Mouse (Mus musculus) stomach, embryonic 16.5 days (tissue): ENCODE measurements at regions not wholly inside any gene's neighbourhood (a gene's known extent, or its start where the extent isn't known, plus 50 kb on each side); places are given as distances from the start of the nearest gene placed in this dataset.

Source experiments
- ATAC-seq: fragments of 200-750 bp; cut with Nextera tagmentation; 2 replicates; pipeline ENCODE4 v1.8.0; 2017; ENCODE audit warnings: moderate number of reproducible peaks, moderate TSS enrichment; ENCODE audit not compliant: insufficient read depth, low FRiP score
- H3K27ac ChIP-seq: fragments of 300-500 bp; sonication (generic); 2 replicates; pipeline ENCODE4 v1.5.1; 2014; ENCODE audit warnings: low read length
- H3K27me3 ChIP-seq: fragments of 300-500 bp; sonication (generic); 2 replicates; pipeline ENCODE4 v1.6.1; 2014; ENCODE audit warnings: low read length, control low read depth, mixed read lengths; ENCODE audit not compliant: control insufficient read depth, insufficient read depth
- H3K36me3 ChIP-seq: fragments of 300-500 bp; sonication (generic); 2 replicates; pipeline ENCODE4 v1.6.1; 2014; ENCODE audit warnings: low read length; ENCODE audit not compliant: control insufficient read depth, insufficient read depth
- H3K4me1 ChIP-seq: fragments of 300-500 bp; sonication (generic); 2 replicates; pipeline ENCODE4 v1.6.1; 2014; ENCODE audit warnings: low read length, control low read depth, mixed read lengths; ENCODE audit not compliant: control insufficient read depth, insufficient read depth
- H3K4me2 ChIP-seq: fragments of 300-500 bp; sonication (generic); 2 replicates; pipeline ENCODE4 v1.6.1; 2014; ENCODE audit warnings: low read depth, low read length, mixed read lengths
- H3K4me3 ChIP-seq: fragments of 300-500 bp; sonication (generic); replicated peaks from 2 replicates; pipeline ENCODE4 v1.5.1; 2014; ENCODE audit warnings: mild to moderate bottlenecking, low read length
- H3K9ac ChIP-seq: fragments of 300-500 bp; sonication (generic); 2 replicates; pipeline ENCODE4 v1.6.1; 2014; ENCODE audit warnings: low read length
- H3K9me3 ChIP-seq: fragments of 300-500 bp; sonication (generic); replicated peaks from 2 replicates; pipeline ENCODE4 v1.6.1; 2016; ENCODE audit warnings: low read length, control low read depth; ENCODE audit not compliant: control insufficient read depth
- WGBS: fragments of 180-500 bp; shearing (Covaris S2); extraction: QIAGEN DNeasy Blood & Tissue Kit; methylation state at CpG from one replicate; pipeline ENCODE4 v1.1.7; 2014; 5-methylcytosine and 5-hydroxymethylcytosine counted together

DNA sequence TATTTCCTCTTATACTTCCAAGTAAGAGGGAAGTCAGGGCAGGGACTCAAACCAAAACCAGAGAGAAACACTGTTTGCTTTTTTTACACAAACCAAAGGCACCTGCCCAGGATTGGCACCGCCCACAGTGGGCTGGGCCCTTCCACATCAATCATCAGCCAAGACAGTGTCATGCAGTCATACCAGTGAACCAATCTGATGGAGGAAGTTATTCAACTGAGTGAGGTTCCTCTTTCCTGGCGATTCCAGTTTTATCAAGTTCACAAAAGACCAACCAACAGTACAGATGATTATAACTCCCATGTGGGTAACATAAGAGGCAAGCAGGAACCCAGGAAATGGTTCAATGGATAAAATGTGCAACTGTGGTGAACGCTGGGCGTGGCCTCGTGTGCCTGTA lies 254.6 kb upstream of the Hs6st1 start:
- Histone ChIP-seq H3K36me3 (no peaks in the 10 kb centered on the region), H3K9ac (no peak overlapping the region), H3K4me3 (no peak overlapping the region), H3K4me2 (no peak overlapping the region), H3K9me3 (no peaks in the 10 kb centered on the region), H3K27ac (no peak overlapping the region), H3K27me3 (no peaks in the 10 kb centered on the region), H3K4me1 (0 out of 2 replicates have a peak, but pooled peaks cover 3% of the 10 kb centered on the region)
- 76% methylated on average over 5 of the region's 5 CpGs for WGBS
- ATAC-seq = peak; percentile 67; the same call in 1 of the 2 replicates

DNA sequence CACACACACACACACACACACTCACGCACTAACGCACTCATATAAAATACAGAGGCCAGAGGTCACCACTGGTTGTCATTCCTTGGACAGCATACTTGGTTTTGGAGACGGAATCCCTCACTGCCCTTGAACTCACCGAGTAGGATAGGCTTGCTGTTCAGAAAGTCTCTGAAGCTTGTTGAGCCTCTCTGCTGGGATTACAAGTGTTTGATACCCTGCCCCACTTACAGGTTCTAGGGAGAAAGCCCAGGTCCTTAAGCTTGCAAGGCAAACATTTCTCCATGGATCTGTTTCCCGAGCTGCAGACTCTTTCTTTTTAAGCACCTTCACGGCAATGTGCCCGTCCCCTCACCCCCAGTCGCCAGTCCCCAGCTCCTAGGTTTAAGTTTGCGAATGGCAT lies 254.0 kb upstream of the Hs6st1 start:
- H3K27ac ChIP-seq = no peak overlapping the region
- no peaks in the 10 kb centered on the region for H3K9me3 ChIP-seq
- ATAC-seq = no peak
- 79% methylated on average over 9 of the region's 9 CpGs for WGBS
- H3K27me3 ChIP-seq = no peaks in the 10 kb centered on the region
- no peak overlapping the region for H3K4me2 ChIP-seq
- no peak overlapping the region for H3K4me3 ChIP-seq
- H3K4me1 ChIP-seq = 0 out of 2 replicates have a peak, but pooled peaks cover 3% of the 10 kb centered on the region
- no peak overlapping the region for H3K9ac ChIP-seq
- H3K36me3 ChIP-seq = no peaks in the 10 kb centered on the region

DNA sequence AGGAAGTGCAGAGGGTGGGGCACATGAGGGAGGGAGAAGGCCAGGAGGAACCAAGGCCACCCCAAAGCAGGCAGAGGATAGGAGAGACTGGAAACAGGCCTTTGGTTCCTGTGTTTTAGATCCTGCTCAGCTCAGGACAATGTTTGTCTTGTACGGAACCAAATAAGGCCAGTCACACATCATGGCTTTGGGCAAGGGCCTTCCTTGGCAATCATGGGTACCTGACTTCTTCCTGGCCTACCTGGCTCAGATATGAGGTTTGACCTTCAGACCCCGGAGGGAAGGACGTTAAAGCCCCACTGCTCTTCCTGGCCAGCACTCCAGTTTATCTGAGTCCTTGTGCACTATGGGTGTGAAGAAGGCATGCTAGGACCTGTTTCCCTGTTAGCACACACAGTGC lies 253.4 kb upstream of the Hs6st1 start:
- 65% methylated on average over 3 of the region's 3 CpGs for WGBS
- no peak overlapping the region for H3K4me3 ChIP-seq
- H3K27ac ChIP-seq = no peak overlapping the region
- H3K9me3 ChIP-seq = no peaks in the 10 kb centered on the region
- no peaks in the 10 kb centered on the region for H3K27me3 ChIP-seq
- 0 out of 2 replicates have a peak, but pooled peaks cover 3% of the 10 kb centered on the region for H3K4me1 ChIP-seq
- H3K36me3 ChIP-seq = no peaks in the 10 kb centered on the region
- no peak overlapping the region for H3K4me2 ChIP-seq
- no peak for ATAC-seq
- H3K9ac ChIP-seq = no peak overlapping the region

DNA sequence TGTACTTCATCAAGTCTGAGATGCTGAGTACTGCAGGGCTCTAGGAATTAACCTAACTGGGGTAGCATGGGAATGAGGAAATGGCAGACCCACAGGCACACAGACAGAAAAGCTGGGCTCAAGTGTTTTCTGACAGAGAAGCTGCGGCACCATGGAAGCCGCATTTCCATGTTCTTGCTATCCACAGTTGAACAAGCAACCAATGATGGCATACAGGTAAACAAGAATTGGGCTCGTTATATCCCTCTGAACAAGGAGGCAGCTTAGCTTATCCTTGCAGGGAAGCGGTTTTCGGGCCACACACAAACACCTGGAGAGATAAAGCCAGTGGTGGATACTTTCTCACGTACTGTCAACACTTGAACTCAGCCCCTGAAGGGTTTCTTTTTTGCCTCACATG lies 246.4 kb upstream of the Hs6st1 start:
- H3K4me1 ChIP-seq = no peaks in the 10 kb centered on the region
- no peak overlapping the region for H3K4me3 ChIP-seq
- H3K9me3 ChIP-seq = no peaks in the 10 kb centered on the region
- ATAC-seq = no peak
- WGBS = 88% methylated on average over 6 of the region's 6 CpGs
- no peak overlapping the region for H3K27ac ChIP-seq
- H3K27me3 ChIP-seq = no peaks in the 10 kb centered on the region
- H3K4me2 ChIP-seq = no peak overlapping the region
- H3K9ac ChIP-seq = no peak overlapping the region
- no peaks in the 10 kb centered on the region for H3K36me3 ChIP-seq

DNA sequence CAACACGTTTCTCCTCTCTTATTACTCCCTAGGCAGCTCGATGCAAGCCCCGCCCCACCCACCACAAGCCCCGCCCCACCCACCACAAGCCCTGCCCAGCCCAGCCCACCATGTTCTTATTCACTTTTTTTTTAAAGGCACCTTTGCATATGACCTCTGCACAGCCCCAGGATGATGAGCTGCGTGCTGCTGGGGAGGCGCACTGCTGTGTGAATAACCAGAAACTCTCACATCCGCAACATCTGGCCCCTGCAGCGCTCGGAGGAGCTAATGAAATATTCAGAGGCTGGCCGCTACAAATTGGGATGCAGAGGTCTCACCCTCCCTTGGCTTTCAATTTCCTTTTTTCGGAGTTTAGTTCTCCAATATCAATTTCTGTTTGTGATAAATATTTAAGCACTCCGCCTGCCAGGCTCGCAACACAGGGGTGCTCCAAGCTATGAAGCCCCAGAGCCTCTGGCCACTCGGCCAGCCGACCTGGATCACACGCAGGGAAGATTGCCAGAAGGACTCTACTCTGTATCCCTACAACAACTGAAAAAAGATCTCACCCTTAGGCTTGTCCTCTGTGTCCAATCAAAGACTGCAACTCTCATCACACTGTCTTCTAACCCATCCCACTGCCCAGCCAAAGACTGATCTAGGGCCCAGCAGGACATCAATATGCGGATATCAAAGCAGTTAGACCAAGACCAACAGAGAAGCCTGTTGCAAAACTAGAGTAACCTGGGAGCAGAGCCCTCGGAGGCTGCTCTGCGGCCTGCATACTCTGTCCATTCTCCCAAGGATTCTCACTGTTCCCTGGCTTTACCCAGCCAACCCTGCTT lies 245.6 kb upstream of the Hs6st1 start:
- H3K9me3 ChIP-seq = no peaks in the 10 kb centered on the region
- no peak overlapping the region for H3K9ac ChIP-seq
- H3K4me3 ChIP-seq = no peak overlapping the region
- H3K27ac ChIP-seq = no peak overlapping the region
- H3K4me1 ChIP-seq = no peaks in the 10 kb centered on the region
- no peak overlapping the region for H3K4me2 ChIP-seq
- H3K36me3 ChIP-seq = no peaks in the 10 kb centered on the region
- no peak for ATAC-seq
- WGBS = 60% methylated on average over 19 of the region's 19 CpGs
- H3K27me3 ChIP-seq = no peaks in the 10 kb centered on the region

DNA sequence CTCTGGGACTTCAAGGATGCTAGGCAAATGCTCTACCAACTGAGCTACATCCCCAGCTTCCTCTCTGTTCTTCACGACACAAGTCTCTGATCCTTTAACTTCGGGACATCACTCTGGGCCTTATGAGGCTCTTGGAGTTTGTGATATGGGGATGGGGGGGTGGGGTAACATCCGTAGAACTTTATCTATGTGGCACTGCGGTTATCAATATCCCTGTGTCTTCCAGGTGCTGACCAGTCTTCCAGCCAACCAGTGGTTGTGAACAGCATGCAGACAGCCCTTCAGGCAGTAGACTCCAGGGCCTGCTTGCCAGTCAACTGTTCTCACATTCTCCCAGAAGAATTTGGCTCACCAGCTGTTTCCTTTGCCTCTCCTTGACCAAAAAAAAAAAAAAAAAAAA lies 244.7 kb upstream of the Hs6st1 start:
- no peak overlapping the region for H3K4me2 ChIP-seq
- H3K4me1 ChIP-seq = no peaks in the 10 kb centered on the region
- WGBS = 83% methylated on average over 4 of the region's 4 CpGs
- H3K27me3 ChIP-seq = no peaks in the 10 kb centered on the region
- H3K27ac ChIP-seq = no peak overlapping the region
- no peak for ATAC-seq
- no peaks in the 10 kb centered on the region for H3K36me3 ChIP-seq
- no peaks in the 10 kb centered on the region for H3K9me3 ChIP-seq
- H3K9ac ChIP-seq = no peak overlapping the region
- H3K4me3 ChIP-seq = no peak overlapping the region

DNA sequence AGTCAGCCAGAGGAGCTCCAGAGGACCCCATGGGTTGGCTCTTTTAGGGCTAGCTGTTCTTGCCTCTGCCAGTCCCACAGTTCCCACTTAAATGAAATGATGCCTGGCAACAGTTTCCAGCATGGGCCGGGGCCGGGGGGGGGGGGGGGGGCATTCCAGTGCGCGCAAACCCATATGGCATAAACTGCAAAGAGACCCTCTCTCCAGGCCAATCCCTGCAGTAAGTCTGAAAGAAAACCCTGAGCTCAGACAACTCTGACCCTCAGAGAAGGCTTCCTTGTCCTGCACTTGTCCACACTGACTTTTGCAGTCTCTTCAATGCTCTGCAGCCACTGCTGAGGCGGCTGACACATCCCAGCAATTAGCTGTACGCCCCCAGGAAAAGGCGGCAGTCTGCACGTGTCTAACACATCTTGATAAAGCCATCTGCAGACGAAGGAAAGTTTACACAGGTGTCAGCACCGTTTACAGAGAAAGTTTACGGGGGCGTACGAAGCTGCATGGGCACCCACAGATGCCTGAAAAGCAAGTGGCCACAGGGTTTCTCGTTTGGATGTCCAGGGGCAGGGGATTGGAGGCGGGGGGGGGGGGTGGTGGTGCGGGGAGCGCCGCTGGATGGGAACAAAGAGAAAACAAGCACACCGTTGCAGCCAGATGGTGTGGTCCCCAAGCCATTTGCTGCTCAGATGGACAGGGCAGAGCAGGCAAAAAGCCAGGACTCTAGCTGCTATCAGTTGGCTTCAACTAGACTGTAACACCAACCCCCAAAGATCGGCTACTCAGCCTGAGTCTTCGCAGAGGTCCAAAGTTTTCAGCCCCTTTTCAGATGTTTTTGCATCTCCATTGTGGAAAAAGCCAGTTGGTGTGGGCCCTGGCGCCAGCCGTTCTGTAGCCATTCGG lies 244.0 kb upstream of the Hs6st1 start:
- WGBS = 36% methylated on average over 24 of the region's 24 CpGs
- no peak overlapping the region for H3K9ac ChIP-seq
- H3K4me3 ChIP-seq = no peak overlapping the region
- H3K4me1 ChIP-seq = no peaks in the 10 kb centered on the region
- no peak overlapping the region for H3K27ac ChIP-seq
- H3K9me3 ChIP-seq = no peaks in the 10 kb centered on the region
- no peak overlapping the region for H3K4me2 ChIP-seq
- no peak; the same call in 1 of the 2 replicates for ATAC-seq
- H3K36me3 ChIP-seq = no peaks in the 10 kb centered on the region
- no peaks in the 10 kb centered on the region for H3K27me3 ChIP-seq

DNA sequence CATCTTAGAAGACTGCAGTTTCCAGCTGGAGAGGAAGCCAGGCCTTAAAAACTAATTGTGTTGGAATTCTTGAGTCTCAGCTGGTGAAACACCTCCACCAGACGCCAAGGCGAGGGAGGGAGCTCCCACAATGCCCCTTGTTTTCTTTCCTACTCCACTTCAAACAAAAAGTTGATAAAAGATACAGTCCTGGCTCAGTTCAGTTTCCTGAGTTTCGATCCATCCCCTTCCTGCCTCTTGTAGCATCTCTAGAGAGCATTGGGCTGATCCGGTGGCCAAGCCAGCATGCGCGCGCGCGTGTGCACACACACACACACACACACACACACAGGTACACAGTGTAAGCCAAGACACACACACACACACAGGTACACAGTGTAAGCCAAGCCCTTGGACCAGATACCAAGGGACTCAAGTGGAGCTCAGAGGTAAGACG lies 242.7 kb upstream of the Hs6st1 start:
- Histone ChIP-seq H3K36me3 (no peaks in the 10 kb centered on the region), H3K9me3 (no peaks in the 10 kb centered on the region), H3K27me3 (no peaks in the 10 kb centered on the region), H3K4me1 (no peaks in the 10 kb centered on the region), H3K4me2 (no peak overlapping the region), H3K27ac (no peak overlapping the region), H3K9ac (no peak overlapping the region), H3K4me3 (no peak overlapping the region)
- no peak for ATAC-seq
- WGBS = 65% methylated on average over 10 of the region's 10 CpGs

DNA sequence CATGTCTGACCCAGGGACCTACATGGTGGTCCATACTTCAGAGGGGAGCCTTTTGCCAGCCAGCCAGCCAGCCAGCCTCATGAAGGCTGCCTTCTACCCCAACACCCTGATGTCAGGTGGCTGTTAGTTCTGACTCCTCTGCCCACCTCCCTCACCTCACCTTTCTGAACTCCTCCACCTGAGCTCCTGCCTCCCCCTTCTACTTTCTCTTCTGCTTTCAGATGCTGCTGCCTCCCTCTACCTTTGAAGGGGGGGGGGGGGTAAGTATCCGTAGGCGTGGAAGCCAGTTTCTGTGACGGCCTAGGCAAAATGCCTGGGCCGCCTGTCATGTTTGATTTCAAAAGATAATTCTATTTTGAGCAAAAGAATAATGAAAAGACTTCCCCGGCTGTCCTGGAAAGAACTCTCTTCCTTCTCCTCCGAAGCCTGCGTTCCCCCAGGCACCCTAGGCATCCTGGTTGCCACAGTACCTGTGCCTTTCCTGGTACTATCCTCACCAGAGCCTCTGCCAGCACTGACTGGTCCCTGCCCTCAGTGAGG lies 241.6 kb upstream of the Hs6st1 start:
- Histone ChIP-seq H3K9ac (no peak overlapping the region), H3K4me2 (no peak overlapping the region), H3K27me3 (no peaks in the 10 kb centered on the region), H3K36me3 (no peaks in the 10 kb centered on the region), H3K9me3 (no peaks in the 10 kb centered on the region), H3K27ac (no peak overlapping the region), H3K4me3 (no peak overlapping the region), H3K4me1 (no peaks in the 10 kb centered on the region)
- ATAC-seq = no peak
- 80% methylated on average over 7 of the region's 7 CpGs for WGBS
